Comparison of ENCODE assay signal across 8 mouse cellular contexts in the genomic region with DNA sequence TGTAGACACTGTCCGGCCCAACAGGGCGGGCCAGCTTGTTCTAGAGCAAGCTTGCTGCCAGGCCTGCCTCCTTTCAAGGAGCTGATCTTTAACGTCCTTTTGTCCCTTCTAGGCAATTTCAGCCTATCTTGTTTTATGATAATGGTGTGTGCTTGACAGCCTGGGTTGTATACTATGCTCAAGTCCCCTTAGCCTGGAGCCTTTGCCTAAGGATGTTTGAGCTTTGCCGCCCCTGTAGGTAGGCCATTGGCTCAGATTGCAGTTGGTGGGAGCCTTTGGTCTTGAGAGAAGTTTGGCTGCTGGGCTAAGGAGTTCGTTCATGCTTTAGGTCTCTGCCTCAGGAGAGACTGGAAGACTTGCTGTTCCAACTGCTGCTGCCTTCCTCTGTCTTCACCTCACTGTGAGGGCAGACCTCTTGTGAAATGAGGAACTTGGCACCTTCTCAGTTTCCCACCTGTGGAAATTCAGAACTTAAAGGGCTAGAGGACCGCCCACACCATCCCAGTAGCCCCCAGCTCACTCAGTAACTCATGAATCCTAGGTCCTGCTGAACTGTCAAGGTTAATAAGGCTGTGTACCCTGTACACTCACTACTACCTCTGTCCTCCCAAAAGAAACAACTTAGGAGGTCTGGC. TPM values are rescaled to one million over a fixed set of nuclear protein-coding genes. Genes with fewer than 3 reads are reported as not detected.
A peak's percentile ranks its signal among the peaks of the same experiment; 100 is the strongest.
DNase-seq lines count a peak whose midpoint lies in the region; ATAC-seq lines count a peak whose summit lies in the region.

No protein-coding gene starts in this region.

- peaks cover 22% of the 10 kb centered on the region for H3K36me3 ChIP-seq in forebrain, embryonic 15.5 days
- peaks cover 14% of the 10 kb centered on the region for H3K36me3 ChIP-seq in liver, embryonic 16.5 days (ENCODE audit: control insufficient read depth, insufficient read depth)
- H3K36me3 ChIP-seq in stomach, embryonic 15.5 days: peaks cover 17% of the 10 kb centered on the region

- peak overlapping the region; percentile 69 for H3K4me3 ChIP-seq in forebrain, embryonic 15.5 days
- peak overlapping the region; percentile 85 for H3K4me3 ChIP-seq in liver, embryonic 16.5 days (ENCODE audit: low read depth, low read length)
- peak overlapping the region; percentile 87 for H3K4me3 ChIP-seq in stomach, embryonic 15.5 days (replicated peaks)

- 45% methylated on average over 6 of the region's 6 CpGs for WGBS in forebrain, embryonic 15.5 days
- WGBS in liver, embryonic 16.5 days (ENCODE audit: insufficient replicate concordance): 34% methylated on average over 6 of the region's 6 CpGs
- WGBS in stomach, embryonic 15.5 days: 27% methylated on average over 6 of the region's 6 CpGs

- no peak for ATAC-seq in forebrain, embryonic 15.5 days (replicated peaks)
- no peak for ATAC-seq in liver, embryonic 16.5 days (ENCODE audit: low read depth)
- no peak for ATAC-seq in stomach, embryonic 15.5 days (ENCODE audit: insufficient read depth, low FRiP score, low read depth)
- no peak for ATAC-seq in activated CD4-positive, CD25-positive, alpha-beta regulatory T cell, adult 4 months

- H3K9me3 ChIP-seq in forebrain, embryonic 15.5 days: no peaks in the 10 kb centered on the region
- no peaks in the 10 kb centered on the region for H3K9me3 ChIP-seq in liver, embryonic 16.5 days (replicated peaks; ENCODE audit: control insufficient read depth, low read length)
- no peaks in the 10 kb centered on the region for H3K9me3 ChIP-seq in stomach, embryonic 15.5 days

- peak overlapping the region; percentile 86 for H3K4me2 ChIP-seq in forebrain, embryonic 15.5 days (replicated peaks)
- H3K4me2 ChIP-seq in liver, embryonic 16.5 days (ENCODE audit: low read depth, low read length): peak overlapping the region; percentile 98
- peak overlapping the region; percentile 95 for H3K4me2 ChIP-seq in stomach, embryonic 15.5 days

- peak overlapping the region; percentile 73 for H3K9ac ChIP-seq in forebrain, embryonic 15.5 days (replicated peaks)
- H3K9ac ChIP-seq in liver, embryonic 16.5 days (ENCODE audit: low read depth, low read length): peak overlapping the region; percentile 89
- H3K9ac ChIP-seq in stomach, embryonic 15.5 days: peak overlapping the region; percentile 70; the same call in 1 of the 2 replicates

- H3K27me3 ChIP-seq in forebrain, embryonic 15.5 days: no peaks in the 10 kb centered on the region
- no peaks in the 10 kb centered on the region for H3K27me3 ChIP-seq in liver, embryonic 16.5 days (ENCODE audit: control insufficient read depth, insufficient read depth, low read depth, low read length)
- no peaks in the 10 kb centered on the region for H3K27me3 ChIP-seq in stomach, embryonic 15.5 days (replicated peaks)

- H3K4me1 ChIP-seq in forebrain, embryonic 15.5 days: peaks cover 36% of the 10 kb centered on the region
- peaks cover 76% of the 10 kb centered on the region for H3K4me1 ChIP-seq in liver, embryonic 16.5 days (ENCODE audit: control insufficient read depth, low read depth, low read length)
- H3K4me1 ChIP-seq in stomach, embryonic 15.5 days: peaks cover 37% of the 10 kb centered on the region

- no peak overlapping the region for H3K27ac ChIP-seq in forebrain, embryonic 15.5 days (replicated peaks)
- peak overlapping the region; percentile 88 for H3K27ac ChIP-seq in liver, embryonic 16.5 days (ENCODE audit: low read length)
- H3K27ac ChIP-seq in stomach, embryonic 15.5 days: peak overlapping the region; percentile 84

- peak; percentile 44 to 68 for DNase-seq in lung, adult 18-20 months
- no peak for DNase-seq in lung, postnatal 4 days
- no peak for DNase-seq in frontal cortex, postnatal 14 days (ENCODE audit: low spot score in 2 of 2)
- DNase-seq in ovary, adult 18-20 months (ENCODE audit: low spot score): no peak

RNA-seq across cellular contexts. Expression of a gene that starts 2.0 kb away (rescaled TPM):
- 88.1 TPM in 2 replicates for polyA plus RNA-seq in forebrain, embryonic 15.5 days (2015; fragmentation: Nextera tagmentation; extraction: Ambion mirVana)
- polyA plus RNA-seq in liver, embryonic 16.5 days (2015; fragmentation: Nextera tagmentation; extraction: Ambion mirVana): 62.1 and 68.6 TPM in 2 replicates
- 67.3 and 73.4 TPM in 2 replicates for polyA plus RNA-seq in stomach, embryonic 15.5 days (2015; fragmentation: Nextera tagmentation; extraction: Ambion mirVana)
- polyA plus RNA-seq in activated CD4-positive, CD25-positive, alpha-beta regulatory T cell, adult 4 months (2017; shearing (Covaris generic)): 10 to 100 TPM; 11.0 to 15.2 TPM

RNA-seq across cellular contexts. Expression of a gene that starts 27.7 kb away (rescaled TPM):
- polyA plus RNA-seq in forebrain, embryonic 15.5 days (2015; fragmentation: Nextera tagmentation; extraction: Ambion mirVana): 0.31 and 0.67 TPM in 2 replicates
- 0.34 and 0.40 TPM in 2 replicates for polyA plus RNA-seq in liver, embryonic 16.5 days (2015; fragmentation: Nextera tagmentation; extraction: Ambion mirVana)
- polyA plus RNA-seq in stomach, embryonic 15.5 days (2015; fragmentation: Nextera tagmentation; extraction: Ambion mirVana): 1.3 and 1.5 TPM in 2 replicates
- polyA plus RNA-seq in activated CD4-positive, CD25-positive, alpha-beta regulatory T cell, adult 4 months (2017; shearing (Covaris generic)): under 1 TPM; 0.11 to 0.17 TPM

RNA-seq across cellular contexts. Expression of a gene that starts 37.1 kb away (rescaled TPM):
- 9.7 and 10.1 TPM in 2 replicates for polyA plus RNA-seq in forebrain, embryonic 15.5 days (2015; fragmentation: Nextera tagmentation; extraction: Ambion mirVana)
- polyA plus RNA-seq in liver, embryonic 16.5 days (2015; fragmentation: Nextera tagmentation; extraction: Ambion mirVana): 4.9 and 6.1 TPM in 2 replicates
- polyA plus RNA-seq in stomach, embryonic 15.5 days (2015; fragmentation: Nextera tagmentation; extraction: Ambion mirVana): 7.6 and 10.6 TPM in 2 replicates
- 10 to 100 TPM in 1 of 2 experiments, 1 to 10 TPM in 1; 7.4 to 17.2 TPM for polyA plus RNA-seq in activated CD4-positive, CD25-positive, alpha-beta regulatory T cell, adult 4 months (2017; shearing (Covaris generic))

RNA-seq across cellular contexts. Expression of a gene that starts 42.9 kb away (rescaled TPM):
- 95.5 and 98.5 TPM in 2 replicates for polyA plus RNA-seq in forebrain, embryonic 15.5 days (2015; fragmentation: Nextera tagmentation; extraction: Ambion mirVana)
- 3.5 and 3.7 TPM in 2 replicates for polyA plus RNA-seq in liver, embryonic 16.5 days (2015; fragmentation: Nextera tagmentation; extraction: Ambion mirVana)
- polyA plus RNA-seq in stomach, embryonic 15.5 days (2015; fragmentation: Nextera tagmentation; extraction: Ambion mirVana): 20.5 and 23.7 TPM in 2 replicates
- polyA plus RNA-seq in activated CD4-positive, CD25-positive, alpha-beta regulatory T cell, adult 4 months (2017; shearing (Covaris generic)): 1 to 10 TPM; 1.4 to 1.5 TPM

RNA-seq across cellular contexts. Expression of a gene that starts 52.4 kb away (rescaled TPM):
- not detected in 2 replicates for polyA plus RNA-seq in forebrain, embryonic 15.5 days (2015; fragmentation: Nextera tagmentation; extraction: Ambion mirVana)
- not detected in 2 replicates for polyA plus RNA-seq in liver, embryonic 16.5 days (2015; fragmentation: Nextera tagmentation; extraction: Ambion mirVana)
- 0.62 TPM in 2 replicates for polyA plus RNA-seq in stomach, embryonic 15.5 days (2015; fragmentation: Nextera tagmentation; extraction: Ambion mirVana)
- not detected for polyA plus RNA-seq in activated CD4-positive, CD25-positive, alpha-beta regulatory T cell, adult 4 months (2017; shearing (Covaris generic))

Comparison
In these comparisons a context has a peak if more than half of its experiments do, and no peak if none do; other contexts are left out.
1. DNase-seq: peak in lung, adult 18-20 months (2 of 2); none in lung, postnatal 4 days (0 of 2), frontal cortex, postnatal 14 days (0 of 2) and ovary, adult 18-20 months (single experiment).
2. Peak in every context shown above with its lines, with median percentiles within 50 percentile points of each other: H3K4me2 ChIP-seq, H3K4me3 ChIP-seq and H3K9ac ChIP-seq.